Mouse (Mus musculus) lung, postnatal 36 days (tissue): ENCODE measurements at regions not wholly inside any gene's neighbourhood (a gene's known extent, or its start where the extent isn't known, plus 50 kb on each side); places are given as distances from the start of the nearest gene placed in this dataset.

Experiments used
- DNase-seq: peaks from one replicate; pipeline ENCODE4 v3.0.0; 2022; ENCODE audit warnings: mixed read lengths

DNA sequence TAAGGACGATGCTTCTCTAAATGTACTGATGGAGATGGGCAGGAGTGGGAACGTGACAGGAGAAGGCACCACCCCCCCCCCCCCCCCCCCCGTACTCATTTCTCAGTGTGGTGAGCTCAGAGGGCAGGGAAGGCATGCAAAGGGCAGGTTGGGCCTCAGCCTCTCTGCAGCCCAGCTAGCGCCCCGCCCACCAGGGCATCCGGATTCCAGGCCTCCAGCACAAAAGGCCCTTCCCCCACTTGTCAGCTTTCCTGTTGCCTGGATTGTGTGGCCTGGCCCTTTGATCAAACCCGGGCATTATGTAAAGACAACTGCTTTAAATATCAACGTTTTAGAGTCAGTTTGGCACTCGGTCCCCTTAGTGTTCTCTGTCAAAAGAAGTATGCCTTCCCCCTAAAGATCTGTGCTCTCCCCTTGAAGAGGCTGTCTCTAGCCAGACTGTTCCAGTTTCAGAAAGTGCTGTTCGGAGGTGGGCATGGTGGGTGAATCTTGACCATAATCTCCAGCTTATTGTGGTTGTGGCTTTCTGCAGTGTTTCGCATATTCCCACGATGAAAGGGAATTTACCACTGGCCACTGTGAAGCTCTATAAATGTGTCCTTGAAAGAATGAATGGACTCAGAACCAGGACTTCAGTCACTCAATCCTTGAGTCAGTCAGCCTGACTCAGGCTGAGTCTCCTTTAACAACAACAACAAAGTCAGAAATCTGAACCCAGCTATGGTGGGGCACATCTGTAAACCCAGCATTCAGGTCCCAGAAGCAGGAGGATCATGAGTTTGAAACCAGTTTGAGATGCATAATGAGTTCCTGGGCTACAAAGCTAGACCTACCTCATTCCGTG is 192.4 kb upstream of the Klf3 start:
- DNase-seq: peak; percentile 90

DNA sequence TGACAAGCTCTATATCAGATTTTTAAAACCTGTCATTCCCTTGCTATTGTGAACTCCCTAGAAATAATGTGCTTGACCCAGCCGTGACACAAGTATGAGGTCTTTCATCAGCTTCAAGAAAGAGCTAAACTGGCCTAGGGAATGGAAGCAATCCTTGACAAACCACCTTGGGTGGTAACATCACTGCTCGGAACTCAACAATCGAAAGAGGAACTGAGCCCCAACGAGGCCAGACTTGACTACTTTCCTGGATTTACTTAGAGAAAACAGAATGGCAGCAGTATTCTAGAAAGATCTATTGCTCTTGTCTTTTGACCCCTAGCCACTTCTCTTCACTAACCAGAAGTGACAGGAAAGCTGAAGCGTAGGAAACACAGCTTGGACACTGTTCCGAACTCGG is 191.2 kb upstream of the Klf3 start:
- no peak for DNase-seq

DNA sequence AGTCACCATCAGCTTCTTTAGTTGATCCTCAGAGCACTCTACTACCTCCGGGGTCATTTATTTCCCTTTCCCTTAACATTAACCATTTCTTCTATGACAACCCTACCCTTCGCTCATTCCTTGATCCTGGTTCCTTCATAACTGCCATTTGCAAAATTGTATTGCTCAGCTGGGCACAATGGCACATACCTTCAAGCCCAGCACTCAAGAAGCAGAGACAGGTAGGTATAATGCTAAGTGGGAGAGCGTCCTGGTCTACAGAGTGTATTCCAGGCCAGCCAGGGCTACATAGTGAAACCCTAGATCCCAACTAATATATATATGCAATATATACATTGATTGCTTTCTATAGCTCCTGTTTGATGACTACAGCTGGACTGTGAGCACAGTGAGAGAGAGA is 189.5 kb upstream of the Klf3 start:
- no peak for DNase-seq

DNA sequence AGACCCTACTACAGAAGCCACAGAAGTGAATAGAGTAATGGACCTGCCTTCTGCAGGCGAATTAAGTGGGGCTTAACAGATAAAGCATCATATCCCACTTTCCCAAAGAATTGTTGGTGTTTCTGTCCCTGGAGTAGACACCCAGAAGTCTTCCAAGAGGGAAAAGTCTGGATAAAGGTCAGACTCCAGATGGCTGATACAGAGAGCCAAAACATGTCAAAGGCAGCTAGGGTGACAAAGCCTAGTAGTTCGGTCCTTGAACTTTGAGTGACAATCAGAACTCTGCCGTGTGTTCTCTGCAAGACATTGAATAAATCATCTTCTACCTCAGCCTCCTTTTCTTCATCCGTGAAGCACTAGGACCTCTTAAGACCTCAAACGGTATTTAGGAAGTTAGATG is 185.1 kb upstream of the Klf3 start:
- DNase-seq: no peak

DNA sequence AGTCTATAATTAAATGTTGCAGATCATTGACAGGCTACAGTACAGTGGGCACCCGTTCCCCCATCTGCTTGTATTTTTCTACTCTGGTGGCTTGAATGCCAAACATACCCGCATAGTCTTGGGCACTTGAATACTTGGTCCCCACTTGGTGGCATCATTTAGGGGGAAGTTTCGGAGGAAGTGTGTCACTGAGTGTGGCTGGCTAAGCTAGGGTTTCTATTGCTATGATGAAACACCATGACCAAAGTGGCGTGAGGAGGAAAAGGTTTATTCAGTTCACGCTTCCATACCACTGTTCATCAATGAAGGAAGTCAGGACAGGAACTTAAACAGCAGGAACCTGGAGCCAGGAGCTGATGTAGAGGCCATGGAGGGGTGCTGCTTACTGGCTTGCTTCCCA is 183.4 kb upstream of the Klf3 start:
- no peak for DNase-seq

DNA sequence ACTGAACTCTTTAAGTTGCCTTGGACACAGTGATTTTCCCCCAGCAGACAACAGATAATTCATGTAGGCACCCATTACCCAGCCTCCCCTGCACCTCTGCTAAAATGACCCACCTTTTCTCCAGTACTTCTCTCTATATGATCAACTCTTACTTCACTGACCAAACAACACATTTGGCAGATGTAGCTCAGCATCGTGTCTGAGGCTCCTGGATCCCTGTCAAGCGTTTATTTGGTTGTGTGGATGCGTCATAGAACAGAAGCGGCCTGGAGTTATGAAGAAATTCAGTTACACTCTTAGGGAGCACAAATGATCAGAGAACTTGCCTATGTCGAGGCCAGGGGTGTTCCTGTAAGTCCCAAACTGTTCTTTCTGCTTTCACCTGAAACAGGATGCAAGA is 182.5 kb upstream of the Klf3 start:
- no peak for DNase-seq

DNA sequence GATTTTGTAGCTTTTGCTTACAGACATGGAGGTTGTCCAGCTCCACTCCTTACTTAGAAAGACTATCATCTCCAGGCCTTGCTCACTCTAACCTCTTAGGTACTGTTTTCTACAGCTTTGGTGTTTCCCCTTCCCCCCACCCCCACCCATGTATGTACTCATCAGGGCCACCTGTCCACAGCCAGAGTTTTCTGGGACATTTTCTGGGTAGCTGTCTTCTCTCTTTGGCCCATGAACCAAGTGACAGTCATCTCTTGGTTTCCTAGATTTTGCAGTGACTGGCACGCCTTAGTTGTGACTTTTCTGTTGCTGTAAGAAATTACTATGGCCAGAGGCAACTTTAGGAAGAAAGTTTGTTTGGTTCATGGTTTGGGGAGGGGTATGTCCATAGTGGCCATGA is 181.8 kb upstream of the Klf3 start:
- DNase-seq: no peak

DNA sequence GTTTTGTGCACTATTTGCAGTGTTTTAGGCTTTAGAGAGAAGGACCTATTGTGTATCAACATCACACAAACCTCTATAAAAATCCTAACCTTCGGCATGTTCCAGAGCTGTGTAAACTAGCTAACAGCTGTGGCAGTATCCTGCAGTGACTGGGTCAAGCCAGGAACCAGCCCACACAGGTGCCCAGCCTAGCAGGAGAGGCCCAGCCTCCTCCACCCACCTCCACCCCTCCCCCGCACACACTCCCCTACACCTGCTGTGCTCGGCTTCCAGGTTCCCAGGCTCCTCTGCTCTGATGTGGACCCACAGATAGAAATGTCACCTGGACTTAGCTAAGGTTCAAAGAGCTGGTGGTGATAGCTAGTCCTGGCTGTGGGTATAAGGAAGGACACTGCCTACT is 179.5 kb upstream of the Klf3 start:
- peak; percentile 23 for DNase-seq

DNA sequence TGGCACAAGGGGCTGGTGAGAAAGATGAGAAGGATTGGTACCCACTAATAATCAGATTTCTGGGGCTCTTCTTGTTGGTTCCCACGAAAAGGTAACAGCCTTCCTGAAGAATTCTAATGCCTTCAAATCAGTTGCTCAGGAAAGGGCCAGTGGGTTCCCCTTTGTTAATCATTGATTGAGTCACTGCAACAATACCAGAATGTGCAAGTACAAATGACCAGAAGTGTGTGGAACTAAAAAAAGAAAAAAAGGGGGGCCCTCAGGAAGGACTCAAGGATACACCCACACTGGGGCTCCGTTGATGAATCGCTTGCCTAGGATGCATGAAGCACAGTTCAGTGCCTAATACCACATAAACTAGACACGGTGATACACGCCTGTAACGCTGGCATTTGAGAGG is 179.0 kb upstream of the Klf3 start:
- no peak for DNase-seq

DNA sequence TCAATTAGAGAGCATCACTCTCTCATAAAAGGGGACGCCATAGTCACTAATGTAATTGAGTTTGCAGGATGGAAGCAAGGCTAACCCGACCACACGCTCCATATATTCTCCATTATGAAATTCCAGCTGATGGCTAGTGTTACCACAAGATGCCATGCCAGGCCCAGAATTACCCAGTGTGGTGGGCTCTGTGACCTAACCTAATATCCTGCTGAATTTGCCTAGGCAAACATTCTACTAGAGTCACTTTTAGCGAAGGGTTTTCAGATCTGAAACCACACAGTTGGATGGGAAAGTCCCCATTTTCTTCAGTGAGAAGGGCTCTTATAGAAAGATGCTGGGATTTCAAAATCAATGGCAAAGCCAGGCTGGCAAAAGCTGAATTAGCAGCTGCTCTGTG is 177.8 kb upstream of the Klf3 start:
- no peak for DNase-seq

DNA sequence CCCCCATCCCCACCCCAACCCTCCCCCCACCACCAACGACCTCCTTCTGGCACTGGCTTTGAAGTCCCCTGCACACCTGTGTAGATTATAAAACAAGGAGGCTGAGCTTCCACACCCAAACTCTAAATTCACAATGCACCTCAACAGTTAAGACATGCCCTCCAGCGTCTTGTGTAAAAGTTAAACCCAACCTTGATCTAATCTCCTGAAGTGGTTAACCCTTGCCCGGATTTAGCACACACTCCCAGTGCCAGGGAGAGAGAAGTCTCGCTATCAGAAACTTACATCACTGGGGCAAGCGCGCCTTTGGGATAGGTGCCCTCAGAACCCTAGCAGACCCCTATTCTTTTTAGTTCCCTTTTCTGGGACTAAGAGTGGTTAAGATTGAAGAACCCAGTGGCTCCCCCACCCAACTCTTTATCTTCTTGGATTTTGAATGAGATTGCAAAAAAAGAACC is 177.3 kb upstream of the Klf3 start:
- DNase-seq: no peak

DNA sequence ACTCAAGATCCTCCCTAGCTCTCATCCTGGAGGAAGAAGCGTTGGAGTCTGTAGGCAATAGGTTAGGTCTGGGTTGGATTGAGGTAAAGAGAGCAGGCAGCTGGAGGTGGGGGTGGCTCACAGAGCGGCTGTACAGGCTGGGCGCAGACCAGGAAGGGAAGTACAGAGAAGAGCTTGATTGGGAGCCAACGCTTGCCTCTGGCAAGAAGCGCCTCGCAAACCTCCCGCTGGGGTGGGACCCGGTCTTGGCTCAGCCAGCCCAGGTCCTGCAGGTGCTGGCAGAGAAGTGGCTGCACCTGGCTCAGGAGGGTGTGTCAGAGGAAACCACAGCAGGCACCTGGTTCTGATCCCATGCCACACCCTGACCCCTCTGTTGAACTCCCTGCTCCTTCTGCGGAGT is 176.8 kb upstream of the Klf3 start:
- DNase-seq: peak; percentile 72

DNA sequence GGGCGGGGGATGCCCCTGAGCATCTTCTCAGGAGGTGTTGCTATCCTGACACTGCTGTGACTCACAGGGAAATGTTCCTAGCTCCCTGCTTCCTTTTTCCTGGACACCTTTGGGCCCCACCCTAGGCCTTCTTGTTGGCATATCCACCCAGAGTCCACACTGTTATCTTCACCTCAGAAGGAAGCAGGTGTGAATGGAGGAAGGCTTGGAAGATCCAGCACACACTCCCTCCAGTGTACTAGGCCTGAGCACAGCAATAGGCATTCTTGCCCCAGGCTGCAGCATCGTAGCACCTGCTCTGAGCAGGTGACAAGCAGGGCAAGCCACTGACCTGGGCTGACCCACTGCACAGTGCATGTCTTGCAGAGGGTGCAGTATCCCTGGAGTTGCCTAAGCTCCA is 172.6 kb upstream of the Klf3 start:
- no peak for DNase-seq

DNA sequence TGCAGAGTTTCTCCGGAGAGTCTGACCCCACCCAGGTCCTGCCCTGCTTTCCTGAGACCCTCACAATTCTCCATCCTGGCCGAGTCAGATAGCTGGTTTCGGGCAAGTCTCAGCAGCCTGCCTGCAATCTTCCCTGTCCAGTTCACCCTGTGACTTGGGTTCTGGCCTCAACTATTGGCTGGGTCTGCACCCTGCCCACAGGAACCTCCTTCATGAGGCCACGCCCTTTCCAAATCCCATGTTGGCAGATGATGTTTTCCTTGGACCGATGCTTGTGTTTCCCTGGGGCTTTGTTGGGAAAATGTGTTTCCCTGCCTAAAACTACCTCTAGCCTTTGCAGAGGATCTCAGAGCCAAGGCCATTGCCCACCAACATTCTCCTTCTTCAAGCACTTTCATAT is 171.0 kb upstream of the Klf3 start:
- DNase-seq: no peak

DNA sequence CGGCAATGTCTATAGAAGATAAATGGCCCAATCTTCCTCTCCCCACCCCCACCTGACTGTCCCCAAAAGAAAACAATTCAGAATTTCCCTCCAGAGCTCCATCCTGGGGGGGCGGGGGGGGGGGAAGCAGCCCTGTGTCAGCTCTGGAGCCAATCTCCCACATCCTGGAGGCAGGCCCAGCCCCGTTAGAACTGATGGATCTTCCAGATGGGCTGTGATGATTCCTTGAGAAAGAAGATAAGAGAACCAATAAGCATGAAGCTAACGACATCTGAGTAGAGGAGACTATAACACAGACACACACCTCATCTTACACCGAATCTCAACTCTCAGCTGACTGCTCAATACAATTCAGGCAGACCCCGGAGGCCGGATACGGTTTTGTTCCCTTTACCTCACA is 169.2 kb upstream of the Klf3 start:
- no peak for DNase-seq

DNA sequence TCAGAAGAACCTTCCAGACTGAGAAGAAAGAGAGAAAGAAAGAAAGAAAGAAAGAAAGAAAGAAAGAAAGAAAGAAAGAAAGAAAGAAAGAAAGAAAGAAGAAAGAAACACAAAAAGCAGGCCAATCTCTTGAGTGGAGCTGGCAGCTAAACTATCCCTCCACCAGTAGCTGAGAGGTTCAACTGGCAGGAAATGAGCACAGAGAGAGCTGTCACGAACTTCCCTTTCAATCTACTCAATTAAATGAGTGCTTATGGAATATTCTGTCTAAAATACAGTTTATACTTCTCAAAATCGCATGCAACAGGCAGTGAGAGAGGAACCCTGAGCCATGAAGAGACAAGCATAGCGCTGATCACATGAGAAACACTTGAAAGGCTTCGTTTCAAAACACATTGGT is 168.5 kb upstream of the Klf3 start:
- no peak for DNase-seq

DNA sequence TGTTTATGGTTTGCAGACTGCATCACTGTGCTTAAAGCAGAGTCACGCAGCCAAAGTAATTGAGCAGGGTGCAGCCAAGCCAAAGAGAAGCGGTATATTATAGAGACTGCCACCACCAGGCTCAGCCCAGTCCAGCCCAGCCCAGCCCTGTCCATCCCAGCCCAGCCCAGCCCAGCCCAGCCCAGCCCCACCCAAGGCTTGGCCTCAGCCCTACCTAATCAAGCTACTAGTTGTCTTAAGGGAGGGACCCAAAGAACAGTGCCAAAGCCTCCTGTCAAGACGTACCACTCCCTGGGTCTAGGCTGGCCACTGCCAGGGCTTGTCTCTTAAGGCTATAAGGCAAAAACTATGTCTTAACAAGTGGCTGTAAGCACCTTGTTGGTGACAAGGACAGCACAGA is 166.9 kb upstream of the Klf3 start:
- DNase-seq: no peak

DNA sequence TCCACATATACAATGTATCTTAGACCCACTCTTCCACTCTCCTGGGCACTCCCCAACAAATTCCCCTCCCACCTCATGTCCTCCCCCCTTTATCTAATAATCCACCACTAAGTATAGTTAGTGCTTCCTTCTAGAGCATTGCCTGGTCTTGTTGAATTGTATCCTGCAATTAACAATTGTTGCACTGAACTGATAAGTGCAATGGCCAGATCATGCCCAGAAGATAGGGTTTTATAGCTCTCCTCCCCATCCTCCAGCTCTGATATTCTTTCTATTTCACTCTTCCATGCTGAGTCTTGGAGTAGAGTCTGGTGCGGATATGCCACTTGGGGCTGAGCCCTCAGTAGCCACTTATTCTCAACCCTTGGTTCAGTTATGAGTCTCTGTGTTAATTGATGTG is 159.6 kb upstream of the Klf3 start:
- no peak for DNase-seq

DNA sequence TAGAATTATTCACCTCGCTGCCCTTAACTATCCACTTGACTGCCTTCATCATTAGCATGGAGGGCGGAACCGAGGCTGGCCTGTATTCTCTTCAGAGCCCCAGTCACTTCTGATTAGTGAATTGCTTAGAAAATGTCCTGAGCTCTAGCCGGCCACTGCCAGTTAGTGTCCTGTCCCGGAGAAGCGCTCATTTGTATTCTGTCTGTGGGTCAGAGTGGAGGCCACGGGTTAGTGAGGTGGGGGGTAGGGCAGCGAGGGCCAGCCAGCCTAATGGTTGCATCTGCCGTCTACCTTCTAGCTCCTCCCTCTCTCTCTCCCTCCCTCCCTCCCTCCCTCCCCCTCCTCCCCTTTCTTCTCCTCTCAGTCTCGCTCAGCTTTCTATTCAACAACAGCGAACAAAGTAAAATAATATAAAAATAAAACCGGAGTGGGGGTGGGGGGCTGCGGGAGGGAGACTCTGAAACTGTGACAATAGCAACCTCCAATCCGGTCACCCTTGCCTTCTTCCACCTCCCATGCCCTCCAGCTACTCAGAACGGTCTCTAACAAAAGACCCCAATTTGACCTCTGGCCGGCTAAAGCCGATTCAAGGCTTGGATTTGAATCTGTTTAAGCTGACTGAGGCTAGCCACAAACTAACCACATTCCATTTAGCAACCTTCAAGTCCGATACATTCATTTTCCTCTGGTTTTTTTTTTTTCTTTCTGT is 155.6 kb upstream of the Klf3 start:
- no peak for DNase-seq

DNA sequence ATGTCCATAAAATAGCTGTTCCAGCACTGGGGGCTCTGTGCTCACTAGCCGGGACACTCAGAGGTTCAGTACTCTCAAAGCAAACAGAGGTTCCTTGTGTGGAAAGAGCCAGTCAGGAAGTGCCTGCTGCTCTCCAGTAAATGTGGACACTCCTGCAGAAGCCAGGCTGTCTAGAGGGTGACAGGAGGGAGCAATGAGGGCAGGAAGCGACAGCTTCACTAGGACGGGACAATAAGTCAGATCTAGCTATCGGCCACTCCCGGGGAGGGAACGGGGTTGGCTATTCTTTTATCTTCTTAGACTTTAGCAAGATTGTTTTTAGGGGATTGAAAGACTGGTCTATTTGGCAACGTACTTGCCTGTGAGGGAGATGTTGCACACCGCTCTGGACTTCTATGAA is 154.7 kb upstream of the Klf3 start:
- DNase-seq: no peak

DNA sequence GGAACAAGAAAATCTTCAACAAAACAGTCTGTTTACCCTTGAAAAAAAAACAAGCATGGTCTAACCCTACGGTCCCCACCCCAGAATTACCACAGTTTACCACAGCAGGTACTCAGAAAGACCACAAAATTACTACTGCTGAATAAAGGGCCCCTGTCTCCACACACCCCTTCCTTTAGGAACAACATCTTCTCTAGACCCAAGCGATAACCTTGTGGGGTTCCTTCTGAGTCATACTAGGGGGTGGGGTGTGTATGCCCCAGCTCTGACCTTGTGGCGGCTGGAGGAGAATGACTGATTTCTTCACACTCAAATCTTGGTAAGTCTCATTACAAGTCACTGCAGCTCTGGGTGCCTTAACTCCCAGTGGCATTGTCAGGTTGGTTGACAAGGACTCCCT is 151.8 kb upstream of the Klf3 start:
- DNase-seq: no peak

DNA sequence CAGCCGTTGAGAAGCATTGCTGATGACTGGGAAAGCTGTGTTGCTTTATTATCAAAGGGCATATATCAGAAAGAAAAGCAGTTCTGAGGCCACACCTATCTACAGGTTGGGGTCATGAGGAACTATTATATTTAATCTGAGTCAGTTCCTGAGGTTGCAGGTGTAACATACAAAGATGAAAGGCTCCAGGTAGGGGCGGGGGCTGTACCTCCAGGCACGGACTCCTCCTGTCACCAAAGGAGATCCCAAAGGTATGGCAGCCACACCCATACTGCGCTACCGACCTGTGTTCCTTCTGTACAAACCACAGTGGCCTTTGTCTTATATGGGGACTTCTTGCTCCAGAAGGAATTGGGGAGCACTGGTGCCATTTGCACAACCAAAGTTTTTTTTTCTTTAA is 149.4 kb upstream of the Klf3 start:
- DNase-seq: no peak

DNA sequence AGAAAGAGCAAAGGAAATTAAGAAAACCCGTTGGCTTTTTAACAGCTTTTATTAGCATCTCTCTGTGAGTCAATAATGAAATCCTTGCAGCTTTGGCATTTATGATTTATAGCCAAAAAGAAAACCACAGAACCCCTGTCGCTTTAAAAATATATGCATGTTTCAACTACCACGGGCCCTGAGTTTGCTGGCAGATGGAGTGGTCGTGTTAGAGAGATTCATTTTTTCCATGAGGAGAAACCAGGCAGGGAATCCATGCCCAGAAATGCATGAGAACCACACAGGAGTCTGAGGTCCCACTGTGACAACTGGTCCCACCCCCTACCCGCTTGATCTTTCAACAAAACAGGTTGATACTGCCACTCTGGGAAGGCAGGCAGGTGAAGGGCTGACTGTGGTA is 147.9 kb upstream of the Klf3 start:
- DNase-seq: no peak

DNA sequence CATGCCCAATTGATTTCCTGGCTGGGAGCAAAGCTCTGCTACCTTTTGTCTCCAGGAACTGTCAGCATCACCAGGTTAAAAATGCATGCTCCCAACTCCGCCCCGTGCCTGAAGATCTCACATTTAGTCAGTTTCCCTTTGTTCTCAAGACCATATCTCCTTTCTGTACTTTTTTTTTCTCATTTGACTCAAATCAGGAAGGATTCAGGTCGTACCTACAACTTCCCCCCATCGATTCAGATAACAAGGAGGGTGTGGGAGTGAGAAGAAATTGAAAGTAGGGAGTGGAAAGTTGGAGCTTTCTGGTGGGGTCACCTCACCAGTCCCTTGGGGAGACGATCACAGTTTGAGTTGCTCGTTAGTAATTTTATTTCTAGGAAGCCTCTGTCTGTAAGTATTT is 141.2 kb upstream of the Klf3 start:
- DNase-seq: no peak

DNA sequence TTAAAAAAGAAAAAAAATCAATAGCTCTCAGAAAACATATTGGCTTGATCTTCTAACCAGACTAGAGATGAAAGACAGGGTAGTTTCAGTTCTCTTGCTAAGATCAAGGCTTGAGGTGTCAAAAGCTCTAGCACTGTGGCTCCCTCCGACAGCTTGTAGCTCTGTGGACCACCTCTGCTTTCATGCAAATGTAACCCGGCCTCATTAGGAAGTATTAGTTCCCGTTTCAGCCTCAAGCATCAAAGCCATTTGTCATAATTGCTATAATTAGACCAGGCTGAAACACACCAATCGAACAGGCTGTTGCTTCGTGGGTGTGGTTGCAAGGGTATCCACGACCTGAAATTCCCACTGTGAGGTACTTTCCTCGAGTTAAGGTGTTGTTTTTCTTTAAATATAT is 140.7 kb upstream of the Klf3 start:
- DNase-seq: no peak
